ENCODE assay signal across 11 mouse cellular contexts in the genomic region with DNA sequence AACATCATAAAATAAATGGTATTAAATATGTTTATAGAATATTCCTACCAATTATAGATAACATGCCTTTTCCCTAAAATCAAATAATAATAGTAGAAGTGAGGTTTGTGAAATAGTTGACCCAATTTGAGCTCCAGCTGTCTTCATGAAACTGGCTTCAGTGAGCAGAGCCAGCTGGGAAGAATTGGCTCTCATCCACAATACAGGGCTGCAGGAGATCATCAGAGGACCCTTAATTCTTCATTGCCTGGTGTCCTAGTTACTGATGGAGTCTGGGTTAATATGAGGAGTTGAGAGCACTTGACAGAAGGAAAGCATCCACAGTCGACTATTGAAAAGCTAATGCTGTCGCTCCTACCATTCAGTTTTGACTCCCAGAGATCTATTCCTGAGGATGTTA.
A peak's percentile ranks its signal among the peaks of the same experiment; 100 is the strongest.
DNase-seq lines count a peak whose midpoint lies in the region; ATAC-seq and TF ChIP-seq lines count a peak whose summit lies in the region.
"Had no signal": no experiment of that assay in that cellular context is flagged by ENCODE, and none has a peak within 500 bp of the region (broad histone marks: within the 10 kb centered on the region; RNA-seq: fewer than 3 reads in every experiment).

No protein-coding gene starts in this region.

- no peak overlapping the region for H3K9ac ChIP-seq in heart, embryonic 11.5 days (ENCODE audit: low read depth, low read length)
- no peak overlapping the region for H3K9ac ChIP-seq in midbrain, embryonic 14.5 days (replicated peaks; ENCODE audit: low read length)
- no peak overlapping the region for H3K9ac ChIP-seq in midbrain, embryonic 15.5 days
- H3K9ac ChIP-seq: limb, embryonic 13.5 days; stomach, embryonic 15.5 days had no signal

- DNase-seq in heart, adult 11 months = peak; percentile 88
- peak; percentile 1 for DNase-seq in midbrain, embryonic 14.5 days
- peak; percentile 5 for DNase-seq in lung, adult 2 months
- peak; percentile 10 for DNase-seq in skeletal muscle tissue, adult 2 months (ENCODE audit: low read depth, low spot score)
- DNase-seq in adrenal gland, adult 18-20 months (ENCODE audit: low spot score in 2 of 2) = no peak
- DNase-seq in MN1 (ENCODE audit: low spot score) = no peak

- no peak for TF ChIP-seq POLR2A in lung, adult 2 months (IDR thresholded peaks at IDR 0.05; ENCODE audit: borderline replicate concordance, extremely low read depth, low read depth, low read length)

- H3K9me3 ChIP-seq in heart, embryonic 11.5 days (replicated peaks; ENCODE audit: control insufficient read depth, low read length) = no peaks in the 10 kb centered on the region
- H3K9me3 ChIP-seq in midbrain, embryonic 14.5 days (ENCODE audit: control insufficient read depth, low read length) = no peaks in the 10 kb centered on the region
- H3K9me3 ChIP-seq in midbrain, embryonic 15.5 days = no peaks in the 10 kb centered on the region
- H3K9me3 ChIP-seq: stomach, embryonic 15.5 days had no signal

- no peak overlapping the region for H3K4me2 ChIP-seq in heart, embryonic 11.5 days
- H3K4me2 ChIP-seq in midbrain, embryonic 14.5 days (ENCODE audit: low read length) = no peak overlapping the region
- no peak overlapping the region for H3K4me2 ChIP-seq in midbrain, embryonic 15.5 days
- H3K4me2 ChIP-seq: limb, embryonic 13.5 days; stomach, embryonic 15.5 days had no signal

- H3K36me3 ChIP-seq in heart, embryonic 11.5 days (ENCODE audit: control insufficient read depth, insufficient read depth, low read length) = no peaks in the 10 kb centered on the region
- H3K36me3 ChIP-seq in midbrain, embryonic 14.5 days (ENCODE audit: control insufficient read depth, insufficient read depth, low read length) = no peaks in the 10 kb centered on the region
- no peaks in the 10 kb centered on the region for H3K36me3 ChIP-seq in midbrain, embryonic 15.5 days (replicated peaks)
- H3K36me3 ChIP-seq: limb, embryonic 13.5 days; stomach, embryonic 15.5 days had no signal

- no peak for ATAC-seq in heart, embryonic 11.5 days (replicated peaks; ENCODE audit: insufficient number of reproducible peaks, low FRiP score, low TSS enrichment)
- no peak; the same call in 1 of the 2 replicates for ATAC-seq in midbrain, embryonic 14.5 days (ENCODE audit: low FRiP score, low TSS enrichment)
- ATAC-seq in midbrain, embryonic 15.5 days (replicated peaks) = no peak

- no peaks in the 10 kb centered on the region for H3K27me3 ChIP-seq in heart, embryonic 11.5 days (ENCODE audit: control insufficient read depth, insufficient read depth, low read length)
- H3K27me3 ChIP-seq in midbrain, embryonic 14.5 days (ENCODE audit: control insufficient read depth, insufficient read depth, low read length) = no peaks in the 10 kb centered on the region
- H3K27me3 ChIP-seq in midbrain, embryonic 15.5 days (replicated peaks) = no peaks in the 10 kb centered on the region
- H3K27me3 ChIP-seq: CH12.LX; limb, embryonic 13.5 days; stomach, embryonic 15.5 days had no signal

- 68% methylated on average over 2 of the region's 2 CpGs for WGBS in heart, embryonic 11.5 days (ENCODE audit: insufficient replicate concordance)
- 92% methylated on average over 2 of the region's 2 CpGs for WGBS in midbrain, embryonic 14.5 days
- WGBS in midbrain, embryonic 15.5 days = 76% methylated on average over 2 of the region's 2 CpGs
- WGBS in lung, adult 2 months = 62% methylated on average over 2 of the region's 2 CpGs

- H3K4me1 ChIP-seq in heart, embryonic 11.5 days (ENCODE audit: control insufficient read depth, insufficient read depth, low read length) = no peaks in the 10 kb centered on the region
- H3K4me1 ChIP-seq in midbrain, embryonic 14.5 days (ENCODE audit: control insufficient read depth, insufficient read depth, low read length) = no peaks in the 10 kb centered on the region
- no peaks in the 10 kb centered on the region for H3K4me1 ChIP-seq in midbrain, embryonic 15.5 days
- no peaks in the 10 kb centered on the region for H3K4me1 ChIP-seq in lung, adult 2 months (ENCODE audit: control insufficient read depth, insufficient read depth, low read length)
- H3K4me1 ChIP-seq: limb, embryonic 13.5 days; stomach, embryonic 15.5 days had no signal

- no peak for TF ChIP-seq CTCF in lung, adult 2 months (IDR thresholded peaks at IDR 0.05; ENCODE audit: insufficient read depth, low read length)

- H3K4me3 ChIP-seq in heart, embryonic 11.5 days (ENCODE audit: low read depth, low read length) = no peak overlapping the region
- no peak overlapping the region for H3K4me3 ChIP-seq in midbrain, embryonic 14.5 days (replicated peaks; ENCODE audit: low read depth, low read length)
- H3K4me3 ChIP-seq in midbrain, embryonic 15.5 days = no peak overlapping the region
- no peak overlapping the region for H3K4me3 ChIP-seq in lung, adult 2 months (replicated peaks; ENCODE audit: extremely low read depth, low read depth, low read length)
- H3K4me3 ChIP-seq: limb, embryonic 13.5 days; stomach, embryonic 15.5 days had no signal

- no peak overlapping the region for H3K27ac ChIP-seq in heart, embryonic 11.5 days (ENCODE audit: low read depth, low read length)
- H3K27ac ChIP-seq in midbrain, embryonic 14.5 days (replicated peaks; ENCODE audit: low read depth, low read length) = no peak overlapping the region
- H3K27ac ChIP-seq in midbrain, embryonic 15.5 days = no peak overlapping the region
- H3K27ac ChIP-seq: limb, embryonic 13.5 days; stomach, embryonic 15.5 days had no signal

Comparison
In these comparisons a context has a peak if more than half of its experiments do, and no peak if none do; other contexts are left out.
1. DNase-seq: peak in heart, adult 11 months (single experiment), midbrain, embryonic 14.5 days (single experiment), lung, adult 2 months (single experiment) and skeletal muscle tissue, adult 2 months (single experiment); none in adrenal gland, adult 18-20 months (0 of 2) and MN1 (single experiment).